Mouse (Mus musculus) cerebellum, adult 2 months (tissue): Measurements from ENCODE around the gene Slc6a6. TPM values are rescaled to one million over a fixed set of nuclear protein-coding genes. Genes with fewer than 3 reads are reported as not detected.
A peak's percentile ranks its signal among the peaks of the same experiment; 100 is the strongest.

Experiments
- DNase-seq, 2 experiments: peaks; one replicate each; pipeline ENCODE4 v3.0.0; 2021
- H3K27ac ChIP-seq: fragments of 200-500 bp; 2 replicates; pipeline ENCODE4 v1.5.1; 2012; ENCODE audit warnings: low read length, control low read depth, inconsistent platforms; ENCODE audit not compliant: insufficient read depth
- H3K27me3 ChIP-seq: fragments of 200-500 bp; 2 replicates; pipeline ENCODE4 v1.6.1; 2012; ENCODE audit warnings: inconsistent platforms, mild to moderate bottlenecking, low read length, moderate library complexity; ENCODE audit not compliant: control insufficient read depth, insufficient read depth
- H3K4me1 ChIP-seq: fragments of 200-500 bp; 2 replicates; pipeline ENCODE4 v1.6.1; 2011; ENCODE audit warnings: low read length; ENCODE audit not compliant: control insufficient read depth, insufficient read depth
- H3K4me3 ChIP-seq: fragments of 200-500 bp; replicated peaks from 2 replicates; pipeline ENCODE3; 2011; ENCODE audit warnings: mild to moderate bottlenecking, low read depth, low read length, control low read depth; ENCODE audit not compliant: insufficient read depth
- CTCF ChIP-seq: fragments of 200-500 bp; IDR thresholded peaks from 2 replicates; pipeline ENCODE4 v1.5.1; 2011; ENCODE audit warnings: low read depth, mild to moderate bottlenecking, control low read depth, low read length, moderate library complexity, borderline replicate concordance; ENCODE audit not compliant: insufficient read depth
- POLR2A ChIP-seq: fragments of 200-500 bp; IDR thresholded peaks from 2 replicates; pipeline ENCODE4 v1.6.1; 2011; ENCODE audit warnings: low read length, control low read depth, borderline replicate concordance; ENCODE audit not compliant: insufficient read depth
- WGBS: fragments of 180-500 bp; shearing (Covaris S2); methylation state at CpG from one replicate; pipeline ENCODE4 v1.1.7; 2018; 5-methylcytosine and 5-hydroxymethylcytosine counted together
- polyA plus RNA-seq: library from polyadenylated mRNA; depleted of rRNA; stranded (reverse); fragments of >200 nt; gene quantifications from 2 replicates; pipeline ENCODE4 v1.2.3, GENCODE M21; 2012; rRNA removed

Slc6a6 gene
- polyA plus RNA-seq, 1 experiment, result 79.3 TPM

- no peak for DNase-seq
- H3K27ac ChIP-seq, result no peak overlapping the region
- peaks cover 20% of the 10 kb centered on the region for H3K4me1 ChIP-seq
- 88% methylated on average over 9 of the region's 9 CpGs for WGBS
- no peak overlapping the region for H3K4me3 ChIP-seq
- no peaks in the 10 kb centered on the region for H3K27me3 ChIP-seq
- TF ChIP-seq POLR2A (no peak), CTCF (no peak)
Observed at GRCm38 (mm10) chr6:91788311-91788798, 104.5 kb downstream of the Slc6a6 start.

DNA sequence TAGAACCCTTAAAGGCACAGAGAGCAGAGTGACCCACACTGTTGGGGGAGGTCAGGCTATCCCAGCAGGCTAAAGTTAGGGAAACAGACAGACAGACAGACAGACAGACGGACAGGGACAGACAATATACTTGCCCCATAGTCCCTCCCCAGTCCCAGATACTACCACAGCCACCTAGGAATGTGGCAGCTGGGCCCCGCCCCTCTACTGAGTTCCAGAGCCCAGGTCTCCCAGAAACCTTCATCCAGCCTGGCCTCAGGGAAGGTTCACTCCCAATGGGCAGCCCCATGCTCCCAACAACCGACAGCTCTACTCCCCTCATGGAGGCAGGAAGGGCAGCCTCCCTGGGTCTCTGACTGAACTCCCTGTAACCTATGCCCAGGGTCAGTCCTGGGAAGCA is 111.8 kb downstream of the Slc6a6 start:
- Histone ChIP-seq H3K4me1 (peaks cover 24% of the 10 kb centered on the region), H3K4me3 (no peak overlapping the region), H3K27ac (no peak overlapping the region), H3K27me3 (no peaks in the 10 kb centered on the region)
- no peak for DNase-seq
- WGBS, result 92% methylated on average over 3 of the region's 3 CpGs
- TF ChIP-seq POLR2A (no peak), CTCF (no peak)

GRCm38 (mm10) chr6:91796064-91796463 is 112.2 kb downstream of the Slc6a6 start:
- Histone ChIP-seq H3K27ac (no peak overlapping the region), H3K4me3 (no peak overlapping the region), H3K27me3 (no peaks in the 10 kb centered on the region), H3K4me1 (peaks cover 24% of the 10 kb centered on the region)
- WGBS, result 82% methylated on average over 9 of the region's 9 CpGs
- TF ChIP-seq CTCF, result no peak
- no peak for TF ChIP-seq POLR2A
- no peak for DNase-seq

DNA sequence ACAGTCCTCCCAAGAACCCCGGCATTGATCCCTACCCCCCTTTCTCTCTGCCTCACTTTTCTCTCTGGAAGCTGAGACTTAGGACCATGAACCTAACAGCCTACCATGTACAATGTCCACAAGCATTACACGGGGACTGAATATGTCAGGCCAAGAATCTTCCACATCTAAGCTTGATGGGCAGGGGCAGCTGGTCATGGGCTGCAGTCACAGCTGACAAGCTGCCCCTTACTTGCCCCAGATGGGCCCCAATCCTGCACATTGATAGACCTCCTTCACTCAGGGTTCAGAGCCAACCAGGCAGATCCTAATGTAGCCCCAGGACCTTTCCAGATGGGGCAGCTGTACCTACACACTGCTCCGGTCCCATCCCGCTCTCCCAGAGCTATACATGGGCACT is 112.9 kb downstream of the Slc6a6 start:
- WGBS, result 88% methylated on average over 4 of the region's 4 CpGs
- H3K4me1 ChIP-seq, result peaks cover 24% of the 10 kb centered on the region
- no peak for DNase-seq
- no peak for TF ChIP-seq CTCF
- TF ChIP-seq POLR2A, result no peak
- no peak overlapping the region for H3K4me3 ChIP-seq
- no peaks in the 10 kb centered on the region for H3K27me3 ChIP-seq
- H3K27ac ChIP-seq, result no peak overlapping the region

- Histone ChIP-seq H3K27ac (no peak overlapping the region), H3K4me1 (peaks cover 24% of the 10 kb centered on the region), H3K4me3 (no peak overlapping the region), H3K27me3 (no peaks in the 10 kb centered on the region)
- peak; percentile 69 to 83 for DNase-seq
- 13% methylated on average over 12 of the region's 12 CpGs for WGBS
- TF ChIP-seq CTCF (no peak), POLR2A (no peak)
Observed at GRCm38 (mm10) chr6:91798496-91798895, 114.6 kb downstream of the Slc6a6 start.

DNA sequence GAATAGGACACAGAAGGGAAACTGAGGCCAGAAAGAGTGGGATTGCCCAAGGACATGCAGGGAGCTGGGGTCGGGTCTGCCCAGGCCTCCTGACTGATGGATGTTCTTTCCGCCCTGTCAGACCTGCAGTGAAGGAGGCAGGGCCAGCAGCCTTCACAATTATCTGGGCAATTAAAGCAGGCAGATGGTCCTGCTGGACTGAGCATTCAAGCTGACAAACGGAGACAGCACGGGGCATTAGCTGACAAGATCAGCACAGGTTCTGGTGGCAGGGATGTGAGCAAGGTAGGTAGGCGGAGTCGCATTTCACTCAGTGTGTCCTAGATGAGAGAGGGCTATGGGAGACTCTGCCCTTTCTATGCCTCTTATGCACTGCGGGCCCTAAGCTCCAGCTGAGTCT is 120.3 kb downstream of the Slc6a6 start:
- H3K4me3 ChIP-seq, result no peak overlapping the region
- 11% methylated on average over 7 of the region's 7 CpGs for WGBS
- peak; percentile 60 to 77 for DNase-seq
- no peaks in the 10 kb centered on the region; the same call in 1 of the 2 replicates for H3K27me3 ChIP-seq
- no peak for TF ChIP-seq POLR2A
- no peak for TF ChIP-seq CTCF
- H3K27ac ChIP-seq, result no peak overlapping the region
- peaks cover 14% of the 10 kb centered on the region for H3K4me1 ChIP-seq

GRCm38 (mm10) chr6:91807169-91807568 is 123.3 kb downstream of the Slc6a6 start:
- no peak for DNase-seq
- no peak overlapping the region for H3K4me3 ChIP-seq
- no peak for TF ChIP-seq CTCF
- no peak for TF ChIP-seq POLR2A
- WGBS, result 8% methylated on average over 23 of the region's 23 CpGs
- no peak overlapping the region for H3K27ac ChIP-seq
- no peaks in the 10 kb centered on the region; the same call in 1 of the 2 replicates for H3K27me3 ChIP-seq
- H3K4me1 ChIP-seq, result peaks cover 14% of the 10 kb centered on the region

GRCm38 (mm10) chr6:91808022-91808421 is 124.2 kb downstream of the Slc6a6 start:
- no peak for TF ChIP-seq CTCF
- TF ChIP-seq POLR2A, result no peak
- peaks cover 14% of the 10 kb centered on the region for H3K4me1 ChIP-seq
- H3K27ac ChIP-seq, result no peak overlapping the region
- WGBS, result 47% methylated on average over 6 of the region's 6 CpGs
- H3K4me3 ChIP-seq, result no peak overlapping the region
- no peak for DNase-seq
- no peaks in the 10 kb centered on the region; the same call in 1 of the 2 replicates for H3K27me3 ChIP-seq

Other genes starting within 250 kb of the Slc6a6 start
- gene Chchd4, start 210.5 kb upstream of the Slc6a6 start, polyA plus RNA-seq, result 14.5 and 14.9 TPM in 2 replicates
- 32.1 and 32.7 TPM in 2 replicates for gene Tmem43, start 210.3 kb upstream of the Slc6a6 start, polyA plus RNA-seq
- 13.2 and 14.4 TPM in 2 replicates for gene Xpc, start 168.2 kb upstream of the Slc6a6 start, polyA plus RNA-seq
- gene Lsm3, start 168.1 kb upstream of the Slc6a6 start, polyA plus RNA-seq, result 51.3 and 51.8 TPM in 2 replicates
- 13.5 and 15.5 TPM in 2 replicates for gene Grip2, start 143.2 kb downstream of the Slc6a6 start, polyA plus RNA-seq
- 20.7 and 21.4 TPM in 2 replicates for gene Ccdc174, start 194.0 kb downstream of the Slc6a6 start, polyA plus RNA-seq
- gene 4930590J08Rik, start 218.8 kb downstream of the Slc6a6 start, polyA plus RNA-seq, result 3.2 and 3.7 TPM in 2 replicates